Mouse (Mus musculus): Measurements from ENCODE around the gene Gorasp2. TPM values are rescaled to one million over a fixed set of nuclear protein-coding genes. Genes with fewer than 3 reads are reported as not detected.
A peak's percentile ranks its signal among the peaks of the same experiment; 100 is the strongest.

Gene Gorasp2
- total and polyA plus RNA-seq, 3 experiments, result 65.4 to 145 (median 77.4) TPM

DNA sequence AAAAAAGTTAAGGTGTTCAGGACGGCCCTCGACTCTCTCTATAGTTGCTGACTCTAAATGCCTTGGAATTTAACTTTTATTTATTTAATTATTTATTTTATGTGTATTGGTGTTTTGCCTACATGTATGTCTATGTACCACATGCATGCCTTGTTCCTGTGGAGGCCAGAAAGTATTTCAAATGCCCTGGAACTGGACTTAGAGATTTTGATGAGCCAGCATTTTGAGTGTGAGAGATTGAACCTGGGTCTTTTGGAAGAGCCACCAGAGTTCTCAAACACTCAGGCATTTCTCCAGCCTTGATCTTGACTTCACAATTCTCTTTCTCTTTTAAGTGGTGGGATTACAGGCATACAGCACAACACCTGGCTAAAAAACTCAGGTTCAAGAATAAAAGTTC, 90.3 kb downstream of the Gorasp2 start:
- Histone ChIP-seq H3K79me2 (replicated peaks; ENCODE audit: control insufficient read depth, extremely low read depth, insufficient read depth, poor library complexity, severe bottlenecking) (peaks cover 3% of the 10 kb centered on the region; the same call in 1 of the 2 replicates), H3K4me3 (replicated peaks in 1 of 3; ENCODE audit: low read depth in 2 of 3, low read length in 2 of 3, poor library complexity in 1 of 3) (no peak overlapping the region), H3K4me1 (ENCODE audit: control insufficient read depth in 1 of 2, insufficient read depth in 2 of 2) (no peaks in the 10 kb centered on the region), H3K4me2 (ENCODE audit: insufficient read depth, low read depth, poor library complexity, severe bottlenecking) (no peak overlapping the region), H3K36me3 (replicated peaks in 1 of 2; ENCODE audit: control insufficient read depth in 1 of 2, insufficient read depth in 1 of 2, low read length in 1 of 2) (peaks cover 12 to 51% of the 10 kb centered on the region in 2 experiments), H3K27ac (ENCODE audit: insufficient read depth, low read depth) (no peak overlapping the region), H3K27me3 (replicated peaks) (no peaks in the 10 kb centered on the region), H3K9me3 (replicated peaks; ENCODE audit: low read length) (no peaks in the 10 kb centered on the region), H3K9ac (ENCODE audit: insufficient read depth, low read depth) (no peak overlapping the region)
- in situ Hi-C loops (cut with MboI; ENCODE audit: low pct_ligation_motif_present, low pct_unique_long_range_greater_than_20kb, low sequenced_read_pairs), result no loop called here
- TF ChIP-seq CHD1 (IDR thresholded peaks at IDR 0.05; ENCODE audit: low read depth, low read length) (no peak), TCF12 (IDR thresholded peaks at IDR 0.05; ENCODE audit: low read depth, low read length) (no peak), TBP (conservative IDR thresholded peaks at IDR 0.05; ENCODE audit: low read depth, low read length) (no peak), MAFK (IDR thresholded peaks at IDR 0.05; ENCODE audit: insufficient replicate concordance, low read length) (peak; percentile 74), ELF1 (IDR thresholded peaks at IDR 0.05; ENCODE audit: low read depth, low read length) (no peak), SIN3A (IDR thresholded peaks at IDR 0.05; ENCODE audit: low read length) (no peak), EP300 (IDR thresholded peaks at IDR 0.05; ENCODE audit: low read length) (no peak), MAX (IDR thresholded peaks at IDR 0.05; ENCODE audit: low read length) (no peak)
- DNase-seq (ENCODE audit: extremely low read depth), result no peak
- dilution Hi-C loops (cut with MboI; ENCODE audit: extremely low pct_ligation_motif_present, extremely low pct_unique_long_range_greater_than_20kb, low sequenced_read_pairs), result no loop called here

GRCm38 (mm10) chr2:70752149-70752548, 90.8 kb downstream of the Gorasp2 start:
- TF ChIP-seq EP300 (IDR thresholded peaks at IDR 0.05; ENCODE audit: low read length) (no peak), HCFC1 (IDR thresholded peaks at IDR 0.05; ENCODE audit: low read depth, low read length) (no peak), USF1 (IDR thresholded peaks at IDR 0.05; ENCODE audit: low read depth, low read length) (no peak), USF2 (conservative IDR thresholded peaks at IDR 0.05; ENCODE audit: low read depth, low read length) (no peak), MAZ (IDR thresholded peaks at IDR 0.05; ENCODE audit: low read depth, low read length) (no peak), TCF12 (IDR thresholded peaks at IDR 0.05; ENCODE audit: low read depth, low read length) (no peak), MAX (IDR thresholded peaks at IDR 0.05; ENCODE audit: low read length) (no peak), ZC3H11A (IDR thresholded peaks at IDR 0.05; ENCODE audit: low read depth, low read length) (no peak), ETS1 (conservative IDR thresholded peaks at IDR 0.05; ENCODE audit: low read depth, low read length) (no peak), JUN (IDR thresholded peaks at IDR 0.05; ENCODE audit: insufficient read depth, low read depth, low read length) (no peak), E2F4 (IDR thresholded peaks at IDR 0.05; ENCODE audit: insufficient replicate concordance, low read depth, low read length) (no peak), MAFK (IDR thresholded peaks at IDR 0.05; ENCODE audit: insufficient replicate concordance, low read length) (no peak), IRF4 (IDR thresholded peaks at IDR 0.05; ENCODE audit: low read depth, low read length) (no peak), NELFE (IDR thresholded peaks at IDR 0.05; ENCODE audit: low read depth, low read length) (no peak), GABPA (IDR thresholded peaks at IDR 0.05; ENCODE audit: insufficient replicate concordance, low read depth, low read length) (no peak)
- Histone ChIP-seq H3K9me3 (replicated peaks; ENCODE audit: low read length) (no peaks in the 10 kb centered on the region), H3K79me2 (replicated peaks; ENCODE audit: control insufficient read depth, extremely low read depth, insufficient read depth, poor library complexity, severe bottlenecking) (peaks cover 3% of the 10 kb centered on the region; the same call in 1 of the 2 replicates), H3K27ac (ENCODE audit: insufficient read depth, low read depth) (no peak overlapping the region), H3K4me2 (ENCODE audit: insufficient read depth, low read depth, poor library complexity, severe bottlenecking) (no peak overlapping the region), H3K9ac (ENCODE audit: insufficient read depth, low read depth) (no peak overlapping the region), H3K27me3 (replicated peaks) (no peaks in the 10 kb centered on the region), H3K4me1 (ENCODE audit: control insufficient read depth in 1 of 2, insufficient read depth in 2 of 2) (no peaks in the 10 kb centered on the region), H3K36me3 (replicated peaks in 1 of 2; ENCODE audit: control insufficient read depth in 1 of 2, insufficient read depth in 1 of 2, low read length in 1 of 2) (peaks cover 11 to 49% of the 10 kb centered on the region in 2 experiments), H3K4me3 (replicated peaks in 1 of 3; ENCODE audit: low read depth in 2 of 3, low read length in 2 of 3, poor library complexity in 1 of 3) (no peak overlapping the region)
- no peak for DNase-seq (ENCODE audit: extremely low read depth)
- in situ Hi-C loops (cut with MboI; ENCODE audit: low pct_ligation_motif_present, low pct_unique_long_range_greater_than_20kb, low sequenced_read_pairs) (no loop called here), dilution Hi-C loops (cut with MboI; ENCODE audit: extremely low pct_ligation_motif_present, extremely low pct_unique_long_range_greater_than_20kb, low sequenced_read_pairs) (no loop called here)

Other genes starting within 250 kb of the Gorasp2 start
- not detected in 2 replicates for gene Sp5, start 186.7 kb upstream of the Gorasp2 start, total RNA-seq (2012; rRNA removed)
- gene Sp5, start 186.7 kb upstream of the Gorasp2 start, total RNA-seq (2014; rRNA removed), result not detected in 2 replicates
- not detected in 2 replicates for gene Sp5, start 186.7 kb upstream of the Gorasp2 start, polyA plus RNA-seq (2012; ENCODE audit: insufficient read length, low read depth)
- gene Erich2, start 152.8 kb upstream of the Gorasp2 start, total RNA-seq (2012; rRNA removed), result not detected in 2 replicates
- gene Erich2, start 152.8 kb upstream of the Gorasp2 start, total RNA-seq (2014; rRNA removed), result not detected in 2 replicates
- 0.24 and 0.27 TPM in 2 replicates for gene Erich2, start 152.8 kb upstream of the Gorasp2 start, polyA plus RNA-seq (2012; ENCODE audit: insufficient read length, low read depth)
- 0.50 and 1.4 TPM in 2 replicates for gene Gad1, start 108.5 kb upstream of the Gorasp2 start, total RNA-seq (2012; rRNA removed)
- 1.7 and 1.9 TPM in 2 replicates for gene Gad1, start 108.5 kb upstream of the Gorasp2 start, total RNA-seq (2014; rRNA removed)
- gene Gad1, start 108.5 kb upstream of the Gorasp2 start, polyA plus RNA-seq (2012; ENCODE audit: insufficient read length, low read depth), result 1.2 and 1.3 TPM in 2 replicates
- 0.63 and 0.64 TPM in 2 replicates for gene Gm26558, start 532 bp downstream of the Gorasp2 start, total RNA-seq (2012; rRNA removed)
- gene Gm26558, start 532 bp downstream of the Gorasp2 start, total RNA-seq (2014; rRNA removed), result not detected in 2 replicates
- gene Gm26558, start 532 bp downstream of the Gorasp2 start, polyA plus RNA-seq (2012; ENCODE audit: insufficient read length, low read depth), result 0.33 TPM in 1 of 2 replicates, not detected in the other
- gene Tlk1, start 164.2 kb downstream of the Gorasp2 start, total RNA-seq (2012; rRNA removed), result 13.1 and 15.4 TPM in 2 replicates
- 16.7 and 17.4 TPM in 2 replicates for gene Tlk1, start 164.2 kb downstream of the Gorasp2 start, total RNA-seq (2014; rRNA removed)
- gene Tlk1, start 164.2 kb downstream of the Gorasp2 start, polyA plus RNA-seq (2012; ENCODE audit: insufficient read length, low read depth), result 37.6 and 39.1 TPM in 2 replicates